Mouse (Mus musculus): ENCODE measurements around the gene Ddx17.
A peak's percentile ranks its signal among the peaks of the same experiment; 100 is the strongest.

Ddx17 gene

DNA sequence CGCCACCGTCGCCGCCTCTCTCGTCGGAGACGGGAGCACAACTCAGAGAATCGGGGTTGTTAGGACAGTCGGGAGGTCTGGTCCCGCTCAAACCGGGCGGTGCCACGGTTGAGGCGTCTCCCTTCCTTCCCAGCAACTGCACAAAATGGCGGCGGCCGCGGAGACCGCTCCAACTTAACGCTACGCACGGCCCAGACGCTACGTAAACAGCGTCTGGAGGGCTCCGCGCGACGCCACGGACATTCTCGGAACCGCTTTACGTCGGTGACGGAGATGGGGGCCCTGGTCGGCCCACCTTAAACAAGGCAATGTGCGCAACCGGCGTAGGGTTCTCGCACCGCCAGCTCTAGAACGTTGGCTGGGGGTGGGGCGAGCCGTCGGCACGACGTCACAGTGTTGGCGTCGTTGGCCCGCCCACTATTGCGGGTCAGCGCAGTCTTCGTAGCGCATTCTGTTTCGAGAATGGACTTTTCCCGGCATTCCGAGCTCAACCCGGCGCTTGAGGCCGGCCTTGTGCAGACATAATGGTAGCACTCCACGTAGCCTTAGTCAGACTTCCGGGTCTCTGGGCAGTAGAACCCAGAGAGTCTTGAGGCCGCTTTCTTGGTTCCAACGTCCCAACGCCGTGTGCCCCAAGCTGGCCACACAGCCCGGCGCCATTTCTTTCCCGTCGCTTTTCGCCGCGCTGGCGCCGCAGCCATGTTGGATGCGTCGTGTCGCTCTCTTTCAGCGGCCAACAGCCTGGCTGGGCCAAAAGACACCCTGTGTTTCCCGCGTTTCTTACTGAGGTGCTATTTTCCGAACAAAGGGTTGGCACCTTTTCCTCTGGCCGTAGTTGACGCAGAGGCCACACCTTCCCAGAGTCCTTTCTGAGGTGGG is at the start of gene Ddx17:
Ddx17 (minus strand) TSS at position 332 of the 879 bp plus-strand sequence.
- DNase-seq (ENCODE audit: low read depth, low spot score), result peak; percentile 97

DNA sequence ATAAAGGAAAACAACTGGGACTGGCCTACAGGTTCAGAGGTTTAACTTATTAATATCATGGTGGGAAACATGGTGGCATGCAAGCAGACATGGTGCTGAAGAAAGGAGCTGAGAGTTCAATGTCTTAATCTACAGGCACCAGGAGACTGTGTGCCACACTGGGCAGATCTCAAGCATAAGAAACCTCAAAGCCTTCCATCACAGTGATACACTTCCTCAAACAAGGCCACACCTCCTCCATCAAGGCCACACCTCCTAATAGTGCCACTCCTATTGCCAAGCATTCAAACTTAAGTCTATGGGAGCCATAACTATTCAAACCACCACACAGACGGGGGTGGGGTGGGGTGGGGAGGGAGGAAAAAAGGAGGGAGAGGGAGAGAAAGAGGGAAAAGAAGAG is 35.0 kb upstream of the Ddx17 start:
- DNase-seq (ENCODE audit: low read depth, low spot score), result no peak

DNA sequence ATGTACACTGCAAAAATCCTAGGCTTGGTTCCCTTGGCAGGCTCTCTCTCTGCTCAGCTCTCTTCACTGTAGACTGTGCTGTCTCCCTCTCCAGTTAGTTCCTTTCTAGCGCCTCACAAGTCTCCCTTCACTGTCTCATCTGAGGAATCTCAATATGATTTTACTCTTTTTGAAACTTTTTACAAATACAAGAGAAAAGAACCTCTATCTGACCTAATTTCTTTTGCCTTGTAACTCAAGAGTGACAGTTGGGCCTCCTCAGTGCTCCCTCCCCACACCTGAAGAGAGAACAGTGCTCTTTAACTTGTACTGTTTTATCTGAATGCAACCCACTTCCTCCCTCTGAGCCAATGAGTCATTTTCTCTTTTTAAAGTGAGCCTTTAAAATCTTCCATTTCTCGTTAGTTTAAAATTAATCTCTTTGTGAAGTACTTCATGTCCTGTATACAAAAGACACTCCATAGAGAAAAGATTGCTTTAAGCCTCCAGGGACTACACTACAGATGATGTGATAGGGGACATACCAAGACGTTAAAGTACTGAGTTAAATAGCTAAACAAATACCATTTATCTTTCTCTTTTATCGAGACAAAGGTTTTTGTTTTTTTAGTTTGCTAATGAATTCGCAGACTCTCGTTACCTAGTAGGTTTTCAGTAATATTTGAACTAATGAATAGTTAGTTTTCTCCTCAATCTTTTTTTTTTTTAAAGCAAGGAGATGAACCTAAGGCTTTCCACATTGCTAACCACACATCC is 31.3 kb upstream of the Ddx17 start:
- DNase-seq (ENCODE audit: low read depth, low spot score), result peak; percentile 43

DNA sequence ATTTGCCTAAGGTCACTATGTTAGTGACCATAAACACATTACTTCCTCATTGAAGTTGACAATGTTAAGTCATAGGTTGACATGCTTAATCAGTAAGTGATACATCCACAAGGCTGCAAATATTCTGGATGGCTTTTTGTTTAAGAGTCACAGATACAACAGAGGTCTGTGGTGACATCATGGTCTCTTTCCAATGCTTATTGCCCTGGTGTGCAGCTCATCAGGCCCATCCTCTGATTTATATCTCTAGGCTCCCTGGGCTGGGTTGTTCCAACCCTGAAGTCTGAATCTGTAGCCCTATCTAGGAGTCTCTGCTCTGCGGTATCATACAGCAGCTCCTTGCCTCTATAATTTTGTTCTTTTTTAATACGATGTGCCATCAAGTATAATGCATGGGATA is 30.4 kb upstream of the Ddx17 start:
- no peak for DNase-seq (ENCODE audit: low read depth, low spot score)

DNA sequence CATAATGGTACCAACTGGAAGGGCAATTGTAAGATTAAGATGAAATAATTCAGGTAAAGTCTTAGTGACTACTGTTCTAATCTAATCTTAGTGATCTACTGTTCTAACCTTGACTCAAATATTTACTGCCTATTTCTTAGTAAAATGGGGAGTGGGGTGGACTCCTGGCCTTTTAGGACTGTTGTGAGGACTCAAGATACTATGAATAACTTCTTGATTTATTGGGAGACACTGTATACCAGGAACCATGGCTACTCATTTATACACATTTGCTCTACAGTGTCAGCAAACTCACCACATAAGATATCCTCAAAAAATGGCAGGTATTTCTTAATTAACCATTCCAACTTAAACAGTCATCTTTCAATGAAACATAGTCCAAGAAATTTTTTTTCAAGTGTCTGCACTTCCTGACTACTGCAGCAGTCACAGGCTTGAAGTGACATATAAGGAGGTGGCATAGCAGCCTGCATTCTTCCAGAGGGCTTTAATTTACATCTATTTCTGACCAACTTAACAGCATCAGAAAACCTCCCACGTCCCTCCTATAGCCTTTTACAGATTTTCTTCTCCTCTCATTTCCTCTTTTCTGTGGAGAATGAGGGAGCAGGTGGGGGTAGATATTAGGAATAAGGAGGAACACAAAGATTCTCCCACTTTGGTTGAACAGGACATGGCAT is 29.1 kb upstream of the Ddx17 start:
- DNase-seq (ENCODE audit: low read depth, low spot score), result no peak

DNA sequence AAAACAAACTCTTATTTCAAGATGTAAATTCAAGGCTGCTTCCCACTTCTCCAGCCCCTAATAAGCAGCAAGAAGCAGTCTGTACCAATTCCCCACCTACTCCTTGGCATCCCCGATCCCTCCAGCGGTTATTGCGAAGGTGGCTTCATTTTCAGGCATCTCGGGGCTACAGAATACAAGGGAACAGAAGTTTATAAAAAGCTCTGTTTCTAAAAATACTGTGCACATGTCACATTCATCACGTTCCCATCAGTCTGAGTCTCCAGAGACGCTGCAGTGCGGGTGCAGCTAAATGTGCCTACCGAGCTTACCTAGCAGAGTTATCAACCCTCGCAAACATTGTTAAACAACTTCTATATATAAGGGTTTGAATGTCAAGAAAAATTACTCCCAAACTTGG is 15.9 kb upstream of the Ddx17 start:
- DNase-seq (ENCODE audit: low read depth, low spot score), result no peak

DNA sequence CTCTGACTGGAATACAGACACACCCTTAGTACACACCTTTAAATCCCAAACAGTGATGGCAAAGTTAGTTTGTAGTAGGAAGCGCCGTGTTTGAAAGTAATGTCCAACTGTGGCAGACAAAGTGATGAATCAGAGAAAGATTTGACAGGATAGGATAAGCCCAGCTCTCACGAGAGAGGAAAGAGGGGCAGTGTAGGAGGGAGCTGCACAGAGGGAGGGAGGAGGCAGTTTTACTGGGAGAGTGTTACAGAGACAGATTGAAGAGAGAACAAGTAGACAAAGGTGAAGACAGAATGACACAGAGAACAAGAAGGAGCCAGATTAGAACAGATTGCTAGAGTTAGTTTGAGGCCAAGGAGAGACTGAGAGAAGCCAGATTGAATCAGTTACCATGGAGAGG is 13.1 kb upstream of the Ddx17 start:
- no peak for DNase-seq (ENCODE audit: low read depth, low spot score)

DNA sequence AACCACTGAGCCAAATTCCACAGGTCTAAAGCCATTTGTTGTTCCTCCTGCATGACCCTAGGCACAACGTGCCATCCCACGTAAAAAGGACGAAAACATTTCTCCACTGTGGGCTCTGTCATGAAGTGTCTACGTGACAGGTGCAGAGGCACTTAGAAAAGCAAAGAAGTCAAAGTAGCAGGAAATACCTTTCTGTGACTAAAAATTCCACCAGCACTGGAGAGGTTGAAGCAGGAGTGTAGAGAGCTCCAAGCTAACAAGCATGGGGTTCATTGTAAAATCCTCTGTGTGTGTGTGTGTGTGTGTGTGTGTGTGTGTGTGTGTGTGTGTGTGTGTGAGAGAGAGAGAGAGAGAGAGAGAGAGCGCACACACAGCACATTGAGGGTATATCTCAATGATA is 6.0 kb upstream of the Ddx17 start:
- no peak for DNase-seq (ENCODE audit: low read depth, low spot score)

DNA sequence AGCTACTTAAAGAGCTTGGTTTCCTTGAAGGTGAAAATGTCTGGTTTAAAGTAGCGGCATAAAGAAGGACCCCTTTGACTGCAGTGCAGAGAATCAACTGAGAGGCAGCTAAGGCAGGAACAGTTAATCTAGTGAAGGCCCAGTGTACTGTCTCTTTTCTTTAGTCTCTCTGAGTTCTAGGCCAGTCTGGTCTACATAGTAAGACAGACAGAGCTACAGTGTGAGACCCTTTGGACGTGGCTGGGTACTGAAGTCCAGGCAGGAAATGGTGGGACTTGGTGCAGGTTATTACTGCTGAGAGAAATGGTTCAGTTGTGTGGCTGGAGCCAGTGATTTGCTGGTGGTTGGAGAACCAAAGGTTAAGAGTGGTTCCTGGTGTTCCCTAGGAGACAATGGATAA is 1.7 kb upstream of the Ddx17 start:
- DNase-seq (ENCODE audit: low read depth, low spot score), result no peak

DNA sequence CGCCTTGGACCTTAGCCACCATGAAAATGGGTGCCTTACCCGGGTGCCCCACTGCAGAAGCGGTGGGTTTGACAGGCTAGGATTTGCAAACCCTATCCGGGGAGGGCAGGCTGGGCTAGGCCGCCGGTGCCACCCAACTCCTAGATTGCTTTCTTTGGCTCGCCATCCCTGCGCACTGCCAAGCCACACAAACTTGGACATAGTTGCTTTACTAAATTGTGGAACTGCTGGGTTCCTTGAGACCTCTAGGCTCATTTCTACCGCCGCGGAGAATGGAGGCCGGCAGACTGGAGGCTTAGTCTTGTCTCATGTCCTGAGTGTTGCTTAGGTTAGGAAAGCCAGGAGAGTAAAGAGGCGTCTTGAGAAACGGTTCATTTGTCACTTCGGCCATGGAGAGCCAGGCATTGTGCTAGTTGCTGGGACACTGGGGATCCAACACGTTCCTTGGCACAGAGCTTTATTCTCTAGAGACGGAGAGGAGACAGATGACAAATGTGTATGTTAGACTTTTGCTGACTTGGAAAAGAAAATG is 814 bp upstream of the Ddx17 start:
- DNase-seq (ENCODE audit: low read depth, low spot score), result no peak

DNA sequence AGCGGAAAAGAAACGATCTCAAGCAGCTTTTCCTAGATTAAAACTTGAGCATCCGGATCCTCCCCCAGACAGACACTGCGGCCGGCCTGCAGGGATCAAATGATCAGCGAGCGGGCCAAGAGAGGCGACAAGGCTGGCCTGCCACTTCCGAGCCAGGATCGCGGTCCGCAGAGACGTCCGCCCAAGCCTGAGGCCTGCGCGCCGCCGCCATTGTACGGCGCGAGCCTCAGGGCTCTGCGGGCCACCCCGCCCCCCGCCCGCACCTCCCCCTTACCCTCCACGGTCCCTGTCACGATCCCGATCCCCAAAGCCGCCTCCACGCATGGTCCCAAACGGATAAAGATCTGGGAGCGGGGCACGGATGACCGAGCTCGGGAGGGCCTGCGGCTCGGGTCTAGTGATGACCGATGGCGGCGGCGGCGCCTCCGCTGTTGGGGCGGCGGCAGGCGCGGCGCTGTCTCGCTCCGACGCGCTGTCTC is 581 bp downstream of the Ddx17 start:
- DNase-seq (ENCODE audit: low read depth, low spot score), result no peak

DNA sequence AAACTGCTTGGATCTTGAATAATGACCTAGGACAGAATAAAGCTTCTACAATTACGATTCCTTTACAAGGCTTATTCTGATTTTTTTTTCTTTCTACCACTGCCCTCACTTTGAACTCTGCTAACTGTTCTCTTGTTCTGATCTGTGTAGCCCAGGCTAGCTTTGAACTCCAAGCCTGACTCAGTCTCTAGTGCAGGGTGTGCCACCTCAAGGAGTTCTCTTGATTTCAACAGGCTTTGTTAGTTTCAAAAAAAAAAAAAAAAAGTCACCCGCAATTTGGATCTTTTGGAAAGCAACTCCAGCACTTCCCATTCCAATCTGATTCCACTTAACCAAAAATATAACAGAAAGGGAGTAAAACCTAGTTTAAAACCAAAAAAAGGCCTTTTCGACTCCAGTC is 1.0 kb downstream of the Ddx17 start:
- DNase-seq (ENCODE audit: low read depth, low spot score), result peak; percentile 25

DNA sequence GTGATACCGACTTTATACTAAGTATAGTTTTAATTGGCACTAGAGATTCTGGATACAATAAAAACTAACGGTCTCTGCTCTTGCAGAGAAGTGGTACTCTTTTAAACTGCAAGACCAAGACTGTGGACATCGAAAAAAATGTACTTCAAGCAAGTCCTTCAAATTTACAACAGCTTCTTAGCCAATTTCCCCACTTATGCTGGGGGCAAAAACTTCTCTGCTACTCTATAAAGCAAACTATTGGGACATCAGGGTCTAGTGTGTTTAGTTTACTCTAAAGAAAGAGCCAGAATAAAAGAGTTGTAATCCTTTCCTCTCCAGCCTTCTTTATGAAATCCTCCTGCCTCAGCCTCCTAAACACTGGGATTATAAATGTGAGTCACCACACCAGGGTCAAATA is 2.6 kb downstream of the Ddx17 start:
- DNase-seq (ENCODE audit: low read depth, low spot score), result no peak

DNA sequence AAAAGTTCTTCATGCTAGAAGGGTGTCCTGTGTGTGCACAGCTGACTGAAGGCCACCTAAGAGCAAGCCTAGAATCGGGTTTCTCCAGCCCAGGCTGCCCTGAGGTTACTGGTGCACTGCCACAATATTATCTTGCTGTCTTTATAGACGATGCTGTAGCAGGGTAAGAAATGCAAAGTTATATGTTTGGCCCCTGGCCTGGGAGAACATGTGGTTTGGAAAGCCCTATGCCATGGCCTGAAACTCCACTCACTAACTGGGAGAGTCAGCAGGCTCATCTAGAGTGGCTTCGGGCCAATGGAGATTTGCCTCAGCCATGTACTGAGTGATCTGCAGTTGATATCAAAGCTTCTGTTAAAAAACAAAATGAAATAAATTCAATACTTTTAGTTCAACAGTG is 12.7 kb downstream of the Ddx17 start:
- DNase-seq (ENCODE audit: low read depth, low spot score), result no peak

DNA sequence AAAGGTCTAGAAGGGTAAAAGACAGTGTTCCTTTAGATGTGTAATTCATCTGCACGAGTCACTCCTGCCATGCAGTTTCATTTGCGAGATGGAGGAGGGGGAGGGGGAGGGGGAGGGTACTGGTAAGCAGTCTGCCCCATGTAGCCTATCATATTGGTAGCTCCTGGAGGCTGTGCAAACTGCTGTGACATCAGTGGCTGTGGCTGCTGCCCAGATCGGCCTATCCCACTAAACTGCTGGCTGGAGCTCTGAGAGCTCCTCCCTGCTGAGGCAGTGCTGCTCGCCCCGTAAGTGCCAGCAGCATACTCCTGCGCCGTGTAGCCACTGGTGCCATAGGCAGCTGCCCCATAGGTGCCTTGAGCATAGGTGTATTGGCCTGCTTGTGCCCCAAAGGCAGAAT is 16.6 kb downstream of the Ddx17 start:
- DNase-seq (ENCODE audit: low read depth, low spot score), result no peak

DNA sequence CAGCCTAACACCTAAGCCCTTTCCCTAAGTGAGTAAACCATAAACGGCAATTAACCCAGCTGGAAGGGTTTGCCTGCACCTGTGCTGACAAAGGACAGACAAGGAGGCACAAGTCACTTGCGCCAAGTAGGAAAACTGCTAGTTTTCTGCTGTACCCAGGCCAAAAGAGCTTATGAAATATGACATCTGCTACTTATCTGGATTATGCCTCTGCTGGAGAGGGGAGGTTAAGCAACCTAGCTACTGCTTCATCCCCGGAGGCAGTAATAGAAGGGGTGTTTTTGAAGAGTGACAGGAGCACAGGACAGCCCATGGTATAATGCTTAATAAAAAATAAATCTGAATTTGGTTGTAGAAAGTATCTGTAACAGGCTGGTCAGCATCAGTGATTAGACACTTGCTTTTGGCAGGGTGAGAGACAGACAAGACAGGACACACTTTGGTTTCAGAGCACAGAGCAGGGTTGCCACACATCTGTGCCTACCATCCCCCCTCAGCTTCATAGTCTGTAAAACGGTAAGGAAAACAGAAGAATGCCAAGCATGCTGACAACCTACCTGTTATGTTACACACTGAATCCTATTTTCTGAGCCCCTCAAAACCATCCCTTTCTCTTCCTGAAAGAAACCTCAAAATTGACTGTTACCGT is 18.4 kb downstream of the Ddx17 start:
- DNase-seq (ENCODE audit: low read depth, low spot score), result no peak

DNA sequence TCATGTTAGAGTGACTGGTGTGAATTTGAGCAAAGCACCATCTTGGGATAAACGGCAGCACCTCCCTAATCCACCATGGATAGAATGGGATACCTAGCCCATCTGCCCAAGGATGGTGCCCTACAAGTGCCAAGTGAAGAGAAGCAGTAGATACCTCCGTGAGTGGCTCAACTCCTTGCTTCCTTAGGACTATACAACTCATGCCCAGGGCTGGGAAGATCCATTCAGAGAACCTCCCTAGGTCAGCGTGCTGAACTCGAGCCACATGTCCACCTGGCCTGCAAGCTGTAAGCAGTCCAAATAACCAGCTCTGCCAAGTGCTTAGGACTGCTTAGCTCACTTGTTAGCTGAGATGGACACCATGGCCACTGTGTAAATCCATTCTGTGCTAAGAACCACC is 19.3 kb downstream of the Ddx17 start:
- no peak for DNase-seq (ENCODE audit: low read depth, low spot score)

DNA sequence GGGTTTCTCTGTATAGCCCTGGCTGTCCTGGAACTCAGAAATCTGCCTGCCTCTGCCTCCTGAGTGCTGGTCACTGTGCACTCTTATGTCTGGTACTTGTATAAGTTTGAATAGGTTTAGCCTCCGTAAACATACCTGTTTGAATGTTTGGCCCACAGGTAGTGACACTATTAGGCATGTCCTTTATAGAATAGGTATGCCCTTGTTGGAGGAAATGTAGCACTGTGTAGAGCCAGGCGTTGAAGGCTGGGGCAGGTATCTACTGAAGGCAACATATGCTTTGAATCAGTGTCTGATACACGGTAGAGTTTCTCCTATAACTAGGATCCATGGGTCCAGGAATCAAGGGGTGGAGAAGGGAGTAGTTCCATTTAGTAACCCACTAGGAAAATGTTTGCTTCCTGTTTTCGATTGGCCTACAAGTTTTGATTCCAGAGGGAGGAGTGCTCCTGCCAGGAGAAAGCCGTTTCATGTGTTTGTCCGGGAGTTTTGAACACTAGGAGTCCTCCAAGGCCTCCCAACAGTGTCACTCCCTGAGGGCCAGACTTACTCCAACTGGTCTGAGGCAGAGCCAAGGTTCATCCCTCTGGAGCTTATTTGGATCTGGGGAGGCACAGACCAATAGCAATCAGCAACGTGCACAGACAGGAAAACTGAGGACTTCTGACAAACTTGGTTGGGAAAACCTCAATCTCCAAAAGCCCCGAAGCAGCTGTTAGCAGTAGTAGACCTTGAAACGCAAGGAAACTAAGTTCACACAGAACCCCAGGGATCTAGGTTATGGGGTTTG is 20.4 kb downstream of the Ddx17 start:
- DNase-seq (ENCODE audit: low read depth, low spot score), result no peak

DNA sequence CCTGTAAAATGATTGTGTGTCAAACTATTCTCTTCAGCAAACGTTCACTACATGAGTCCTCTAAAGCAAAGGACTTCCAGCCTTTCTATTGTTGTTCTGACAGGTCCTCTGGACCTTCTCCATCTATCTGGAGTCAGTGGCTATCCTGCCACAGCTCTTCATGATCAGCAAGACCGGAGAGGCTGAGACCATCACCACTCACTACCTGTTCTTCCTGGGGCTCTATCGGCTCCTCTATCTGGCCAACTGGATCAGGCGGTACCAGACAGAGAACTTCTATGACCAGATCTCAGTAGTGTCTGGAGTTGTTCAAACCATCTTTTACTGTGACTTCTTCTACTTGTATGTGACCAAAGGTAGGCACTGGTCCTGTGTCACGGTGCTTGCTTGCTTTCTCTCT is 21.0 kb downstream of the Ddx17 start:
- DNase-seq (ENCODE audit: low read depth, low spot score), result no peak

DNA sequence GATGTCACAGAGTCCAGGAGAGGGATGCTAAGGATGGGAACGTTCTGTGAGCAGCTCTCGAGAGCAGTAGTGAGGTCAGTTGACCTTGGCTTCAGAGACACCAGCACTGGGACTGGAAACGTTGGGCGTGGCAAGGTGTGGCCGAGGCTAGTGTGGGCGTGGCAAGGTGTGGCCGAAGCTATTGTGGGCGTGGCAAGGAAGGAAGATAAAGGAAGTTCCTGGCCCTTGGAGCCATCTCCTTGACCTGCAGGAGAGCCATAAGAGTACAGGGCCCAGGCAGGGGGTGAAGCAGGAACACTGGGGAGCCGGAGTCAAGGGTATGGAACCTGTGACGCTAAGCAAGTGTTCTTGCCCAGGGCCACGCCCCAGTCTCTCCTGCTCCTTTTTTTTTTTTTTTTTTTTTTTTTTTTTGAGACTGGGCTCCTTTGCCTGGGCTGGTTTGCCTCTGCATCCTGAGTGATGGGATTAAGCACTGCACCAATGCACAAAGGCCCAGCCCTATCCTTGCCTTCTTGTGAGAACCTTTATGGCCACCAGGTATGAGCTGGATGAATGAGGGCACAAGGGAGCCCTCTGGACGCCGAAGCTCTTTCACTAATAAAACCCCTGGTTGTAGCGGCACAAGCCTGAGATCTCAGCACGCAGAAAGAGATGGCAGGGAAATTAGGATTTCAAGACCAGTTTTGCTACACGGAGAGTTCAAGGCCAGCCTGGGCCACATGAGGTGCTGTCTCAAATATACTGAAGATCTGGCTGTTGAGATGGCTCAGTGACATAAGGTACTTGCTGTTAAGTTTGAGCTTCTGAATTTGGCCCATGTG is 26.9 kb downstream of the Ddx17 start:
- DNase-seq (ENCODE audit: low read depth, low spot score), result no peak
